Mouse (Mus musculus) heart, embryonic 10.5 days (tissue): ENCODE measurements at regions not wholly inside any gene's neighbourhood (a gene's known extent, or its start where the extent isn't known, plus 50 kb on each side); places are given as distances from the start of the nearest gene placed in this dataset.

Experiments
- DNase-seq: peaks from one replicate; pipeline ENCODE4 v3.0.0-alpha.2; 2017; ENCODE audit warnings: low spot score
- H3K27ac ChIP-seq: fragments of 300-500 bp; sonication (generic); 2 replicates; pipeline ENCODE4 v1.5.1; 2016; ENCODE audit warnings: mild to moderate bottlenecking
- H3K27me3 ChIP-seq: fragments of 300-500 bp; sonication (generic); 2 replicates; pipeline ENCODE4 v1.6.1; 2016; ENCODE audit warnings: mild to moderate bottlenecking; ENCODE audit not compliant: poor library complexity, insufficient read depth, severe bottlenecking
- H3K36me3 ChIP-seq: fragments of 300-500 bp; sonication (generic); 2 replicates; pipeline ENCODE4 v1.6.1; 2016; ENCODE audit warnings: mild to moderate bottlenecking, moderate library complexity
- H3K4me1 ChIP-seq: fragments of 300-500 bp; sonication (generic); 2 replicates; pipeline ENCODE4 v1.6.1; 2016; ENCODE audit warnings: mild to moderate bottlenecking
- H3K4me3 ChIP-seq: fragments of 300-500 bp; sonication (generic); 2 replicates; pipeline ENCODE4 v1.5.1; 2016; ENCODE audit warnings: mild to moderate bottlenecking, moderate library complexity
- H3K9me3 ChIP-seq: fragments of 300-500 bp; sonication (generic); 2 replicates; pipeline ENCODE4 v1.6.1; 2016; ENCODE audit warnings: mild to moderate bottlenecking, moderate library complexity
- WGBS: fragments of 180-500 bp; shearing (Covaris S2); methylation state at CpG from one replicate; pipeline ENCODE4 v1.1.7; 2016; 5-methylcytosine and 5-hydroxymethylcytosine counted together

DNA sequence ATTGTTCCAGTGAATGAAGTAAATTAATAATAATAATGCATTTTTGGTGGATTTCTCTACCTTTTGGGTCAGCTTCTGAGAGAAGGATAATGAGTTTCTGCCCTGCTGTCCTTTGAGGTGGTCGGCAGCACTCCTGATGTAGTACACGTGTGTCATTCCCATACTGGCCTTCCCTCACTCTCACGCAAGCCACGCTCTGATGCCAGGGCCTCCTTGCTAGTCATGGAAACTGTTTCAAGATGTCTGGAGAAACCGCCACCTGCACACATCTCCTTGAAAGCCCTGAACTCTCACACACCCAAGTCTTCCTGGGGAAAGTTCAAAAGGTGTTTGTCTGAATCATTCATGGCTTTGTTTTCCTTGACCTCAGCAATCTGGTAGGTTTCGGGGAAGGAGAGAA lies 116.2 kb downstream of the Fam204a start:
- Histone ChIP-seq H3K9me3 (no peaks in the 10 kb centered on the region), H3K4me1 (no peaks in the 10 kb centered on the region), H3K4me3 (no peak overlapping the region), H3K27ac (no peak overlapping the region), H3K27me3 (no peaks in the 10 kb centered on the region), H3K36me3 (no peaks in the 10 kb centered on the region)
- no peak for DNase-seq
- WGBS, result 76% methylated on average over 6 of the region's 6 CpGs

DNA sequence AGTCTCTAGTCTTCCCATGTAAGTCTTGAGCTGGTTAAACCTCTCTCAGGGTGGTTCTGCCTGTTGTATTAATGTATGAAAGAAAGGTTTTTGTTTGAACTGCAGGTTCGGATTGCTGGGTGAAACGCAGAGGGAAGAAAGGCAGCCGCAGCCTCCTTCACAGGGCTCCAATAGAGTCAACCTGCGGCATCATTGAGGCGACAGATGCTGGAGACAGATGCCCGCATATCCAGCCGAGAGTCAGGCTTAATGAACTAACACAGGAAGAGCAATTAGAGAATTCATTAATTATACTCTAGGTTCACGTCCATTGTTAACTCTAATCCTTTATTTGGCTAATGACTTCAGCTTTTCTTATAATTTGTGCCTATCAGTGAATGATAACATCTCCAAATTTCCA lies 117.0 kb downstream of the Fam204a start:
- Histone ChIP-seq H3K27ac (no peak overlapping the region), H3K27me3 (no peaks in the 10 kb centered on the region), H3K9me3 (no peaks in the 10 kb centered on the region), H3K4me1 (no peaks in the 10 kb centered on the region), H3K36me3 (no peaks in the 10 kb centered on the region), H3K4me3 (no peak overlapping the region)
- DNase-seq, result no peak
- 77% methylated on average over 8 of the region's 8 CpGs for WGBS

DNA sequence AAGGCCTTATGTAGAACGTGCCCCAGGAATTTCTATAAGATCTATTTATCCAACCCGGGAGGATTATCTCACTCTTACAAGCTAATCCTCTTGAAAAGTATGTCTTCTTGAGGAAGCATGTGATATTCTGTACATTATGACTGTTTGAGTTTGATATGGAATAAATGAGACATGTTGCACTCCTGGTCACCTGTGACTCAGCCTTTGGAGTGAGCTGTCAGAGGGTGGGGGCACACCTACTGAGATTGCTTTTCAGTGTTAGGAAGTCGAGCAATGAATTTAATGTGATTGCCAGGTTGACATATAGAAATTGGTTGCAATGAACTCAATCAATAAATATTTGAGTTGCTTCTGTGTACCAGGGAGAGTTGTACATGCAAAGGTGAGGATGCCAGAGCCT lies 128.6 kb downstream of the Fam204a start:
- H3K4me1 ChIP-seq, result no peaks in the 10 kb centered on the region
- H3K27ac ChIP-seq, result no peak overlapping the region
- H3K36me3 ChIP-seq, result no peaks in the 10 kb centered on the region
- no peaks in the 10 kb centered on the region for H3K9me3 ChIP-seq
- no peak overlapping the region for H3K4me3 ChIP-seq
- H3K27me3 ChIP-seq, result no peaks in the 10 kb centered on the region
- no peak for DNase-seq
- 76% methylated on average over 3 of the region's 3 CpGs for WGBS

DNA sequence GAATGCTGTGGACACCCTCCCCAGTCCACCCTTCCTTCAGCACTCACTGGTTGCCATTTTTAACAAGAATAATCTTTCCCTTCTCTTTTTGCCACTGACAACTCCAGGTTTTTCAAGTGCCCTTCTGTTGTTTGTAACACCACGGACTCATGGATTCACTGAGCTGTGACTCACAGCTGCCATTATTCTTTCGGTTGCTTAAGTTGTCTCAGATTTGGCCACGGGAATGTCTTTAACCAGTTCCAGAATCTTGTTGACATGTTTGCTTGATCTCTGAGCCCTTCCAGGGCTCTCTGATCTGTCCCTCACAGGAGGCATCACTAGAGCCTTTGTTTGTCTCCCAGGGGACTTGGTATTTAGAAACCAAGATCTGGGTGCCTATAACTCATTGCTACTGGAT lies 131.5 kb upstream of the Rab11fip2 start:
- no peaks in the 10 kb centered on the region for H3K27me3 ChIP-seq
- 58% methylated on average over 3 of the region's 3 CpGs for WGBS
- H3K4me3 ChIP-seq, result no peak overlapping the region
- no peaks in the 10 kb centered on the region for H3K4me1 ChIP-seq
- DNase-seq, result no peak
- H3K36me3 ChIP-seq, result no peaks in the 10 kb centered on the region
- H3K27ac ChIP-seq, result no peak overlapping the region
- H3K9me3 ChIP-seq, result no peaks in the 10 kb centered on the region

DNA sequence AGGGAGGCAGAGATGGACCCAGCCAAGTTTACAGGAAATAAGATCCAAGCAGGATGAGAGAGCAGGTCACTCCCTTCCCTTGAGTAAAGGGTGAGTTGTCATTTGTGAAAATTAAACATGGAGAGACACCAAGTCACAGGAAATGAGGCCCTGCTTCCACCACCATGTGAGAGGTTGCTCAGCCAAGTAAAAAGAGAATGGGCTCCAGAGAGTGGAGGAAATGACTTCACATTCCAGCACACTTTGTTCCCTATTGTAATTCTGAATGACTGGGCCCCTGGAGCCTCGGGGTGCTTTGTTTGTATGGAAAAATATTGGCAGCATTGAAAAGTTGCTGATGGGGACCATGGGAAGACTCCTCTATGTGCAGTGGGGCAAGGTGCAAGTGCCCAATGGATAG lies 129.9 kb upstream of the Rab11fip2 start:
- DNase-seq, result no peak
- no peaks in the 10 kb centered on the region for H3K9me3 ChIP-seq
- no peaks in the 10 kb centered on the region for H3K36me3 ChIP-seq
- no peak overlapping the region for H3K27ac ChIP-seq
- no peaks in the 10 kb centered on the region for H3K27me3 ChIP-seq
- H3K4me3 ChIP-seq, result no peak overlapping the region
- no peaks in the 10 kb centered on the region for H3K4me1 ChIP-seq
- WGBS, result 52% methylated on average over 1 of the region's 1 CpGs

DNA sequence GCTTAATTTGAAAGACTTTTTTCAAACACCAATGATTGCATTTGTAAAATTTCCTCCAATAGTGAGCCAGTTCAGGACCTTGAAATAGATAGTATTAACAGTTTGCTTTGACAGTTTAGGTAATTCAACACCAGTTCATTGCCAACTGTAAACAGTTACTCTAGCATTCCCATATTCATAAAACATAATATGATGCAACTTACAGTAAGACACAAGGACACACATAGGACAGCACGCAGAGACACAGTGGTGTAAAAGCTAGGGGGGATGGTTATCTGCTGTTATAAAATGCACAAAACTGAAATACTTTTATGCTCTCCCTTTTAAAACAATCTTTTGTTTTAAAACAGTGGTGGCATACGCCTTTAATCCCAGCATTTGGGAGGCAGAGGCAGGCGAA lies 122.7 kb upstream of the Rab11fip2 start:
- Histone ChIP-seq H3K36me3 (no peaks in the 10 kb centered on the region), H3K4me3 (no peak overlapping the region), H3K27ac (no peak overlapping the region), H3K27me3 (no peaks in the 10 kb centered on the region), H3K4me1 (no peaks in the 10 kb centered on the region), H3K9me3 (no peaks in the 10 kb centered on the region)
- WGBS, result 78% methylated on average over 3 of the region's 3 CpGs
- no peak for DNase-seq

DNA sequence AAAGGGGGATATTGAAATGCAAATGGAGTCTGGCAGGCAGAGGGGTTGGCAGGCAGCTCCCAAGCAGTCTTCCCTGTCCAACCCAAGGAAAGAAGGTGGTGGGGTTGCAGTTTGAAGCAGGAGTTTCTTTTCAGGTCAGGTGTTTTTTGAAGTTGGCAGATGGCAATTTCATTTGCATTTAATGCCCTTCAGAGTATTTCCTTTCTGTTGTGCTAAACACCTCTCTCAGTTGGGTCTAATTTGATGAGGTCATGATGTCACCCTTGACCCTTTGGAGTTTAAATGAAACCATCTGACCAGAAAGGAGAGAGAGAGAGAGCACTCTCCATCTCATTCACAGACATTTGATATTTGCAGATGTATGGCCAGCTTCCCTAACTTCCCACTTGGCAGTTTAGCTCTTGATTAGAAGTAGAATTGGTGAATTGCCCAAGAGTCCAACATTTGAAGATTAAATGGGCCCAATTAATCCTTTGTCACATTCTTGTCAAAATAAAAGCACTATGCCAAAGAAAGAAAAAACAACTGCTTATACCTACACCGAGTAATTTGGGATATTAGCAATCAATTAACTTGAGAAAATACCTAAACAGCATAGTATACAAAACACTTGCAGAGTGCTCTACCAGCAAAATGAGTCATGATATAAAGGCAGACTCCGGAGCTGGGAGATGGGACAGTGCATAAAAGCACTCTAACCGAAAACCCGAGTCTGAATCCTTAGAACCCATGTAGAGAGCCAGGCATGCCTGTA lies 111.8 kb upstream of the Rab11fip2 start:
- H3K27me3 ChIP-seq, result no peaks in the 10 kb centered on the region
- H3K4me1 ChIP-seq, result no peaks in the 10 kb centered on the region
- no peak overlapping the region for H3K4me3 ChIP-seq
- 80% methylated on average over 4 of the region's 4 CpGs for WGBS
- H3K36me3 ChIP-seq, result no peaks in the 10 kb centered on the region
- no peak for DNase-seq
- H3K27ac ChIP-seq, result no peak overlapping the region
- H3K9me3 ChIP-seq, result no peaks in the 10 kb centered on the region

DNA sequence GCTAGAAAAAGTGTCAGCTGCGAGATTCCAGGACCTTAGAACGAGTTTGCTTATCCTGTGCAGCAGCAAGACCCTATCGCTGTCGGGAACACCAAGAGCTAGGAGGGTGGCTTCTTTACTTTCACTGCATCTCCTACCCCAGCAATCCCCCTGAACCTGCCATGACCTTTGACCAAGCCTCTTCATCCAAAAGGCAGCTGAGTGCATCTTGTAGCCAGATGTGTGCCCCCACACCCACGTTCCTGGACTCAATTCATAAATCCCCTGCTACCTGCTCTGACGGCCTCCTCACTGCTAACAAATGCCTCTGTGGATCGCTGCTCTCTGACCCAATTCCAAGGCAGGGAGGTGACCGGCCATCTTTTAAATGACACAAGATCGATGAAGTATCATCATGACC lies 107.7 kb upstream of the Rab11fip2 start:
- no peak for DNase-seq
- Histone ChIP-seq H3K4me3 (no peak overlapping the region), H3K4me1 (peaks cover 3% of the 10 kb centered on the region; the same call in 1 of the 2 replicates), H3K27ac (no peak overlapping the region), H3K9me3 (no peaks in the 10 kb centered on the region), H3K27me3 (no peaks in the 10 kb centered on the region), H3K36me3 (no peaks in the 10 kb centered on the region)
- 68% methylated on average over 9 of the region's 9 CpGs for WGBS

DNA sequence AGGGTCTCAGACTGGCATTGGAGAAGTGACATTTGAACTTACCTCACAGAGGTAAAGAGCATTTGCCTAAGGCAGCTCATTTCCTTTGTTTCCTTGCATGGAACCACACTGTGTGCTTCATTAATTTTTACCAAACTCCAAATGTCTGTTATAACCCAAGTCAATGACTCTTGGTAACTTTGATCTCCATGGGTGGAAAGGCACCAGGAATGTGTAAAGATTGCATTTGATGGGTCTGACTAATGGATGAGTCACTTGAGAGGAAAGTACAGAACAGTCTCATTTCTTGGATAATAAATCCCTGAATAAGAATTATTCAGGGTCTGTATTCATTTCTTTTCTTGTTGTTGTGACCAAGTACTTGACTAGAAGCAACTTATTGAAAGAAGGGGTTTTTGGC lies 97.3 kb upstream of the Rab11fip2 start:
- Histone ChIP-seq H3K27me3 (no peaks in the 10 kb centered on the region), H3K36me3 (no peaks in the 10 kb centered on the region), H3K9me3 (no peaks in the 10 kb centered on the region), H3K4me1 (no peaks in the 10 kb centered on the region), H3K4me3 (no peak overlapping the region), H3K27ac (no peak overlapping the region)
- DNase-seq, result no peak

DNA sequence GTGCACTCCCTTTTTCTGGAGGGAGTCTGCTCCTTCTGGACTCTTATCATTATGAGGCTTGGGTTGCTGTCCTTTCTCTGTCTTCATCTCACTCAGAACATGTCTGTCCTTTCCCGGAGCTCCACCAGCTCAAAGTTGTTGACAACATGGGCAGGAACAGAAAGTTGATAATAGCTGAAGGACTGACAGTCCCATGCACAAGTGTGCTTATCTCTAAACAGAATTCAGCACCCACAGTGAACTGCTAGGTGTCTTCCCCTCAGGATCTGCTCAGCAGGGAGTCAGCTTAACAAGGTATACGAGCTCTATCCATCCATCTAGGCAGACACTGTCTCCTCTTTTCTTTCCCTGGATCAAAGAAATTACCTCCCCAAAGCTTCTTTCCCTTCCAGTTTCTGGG lies 89.2 kb upstream of the Rab11fip2 start:
- WGBS, result 24% methylated on average over 2 of the region's 2 CpGs
- Histone ChIP-seq H3K4me3 (no peak overlapping the region), H3K27ac (no peak overlapping the region), H3K9me3 (no peaks in the 10 kb centered on the region), H3K27me3 (peaks cover 5% of the 10 kb centered on the region; the same call in 1 of the 2 replicates), H3K4me1 (peaks cover 14% of the 10 kb centered on the region; the same call in 1 of the 2 replicates), H3K36me3 (no peaks in the 10 kb centered on the region)
- no peak for DNase-seq

DNA sequence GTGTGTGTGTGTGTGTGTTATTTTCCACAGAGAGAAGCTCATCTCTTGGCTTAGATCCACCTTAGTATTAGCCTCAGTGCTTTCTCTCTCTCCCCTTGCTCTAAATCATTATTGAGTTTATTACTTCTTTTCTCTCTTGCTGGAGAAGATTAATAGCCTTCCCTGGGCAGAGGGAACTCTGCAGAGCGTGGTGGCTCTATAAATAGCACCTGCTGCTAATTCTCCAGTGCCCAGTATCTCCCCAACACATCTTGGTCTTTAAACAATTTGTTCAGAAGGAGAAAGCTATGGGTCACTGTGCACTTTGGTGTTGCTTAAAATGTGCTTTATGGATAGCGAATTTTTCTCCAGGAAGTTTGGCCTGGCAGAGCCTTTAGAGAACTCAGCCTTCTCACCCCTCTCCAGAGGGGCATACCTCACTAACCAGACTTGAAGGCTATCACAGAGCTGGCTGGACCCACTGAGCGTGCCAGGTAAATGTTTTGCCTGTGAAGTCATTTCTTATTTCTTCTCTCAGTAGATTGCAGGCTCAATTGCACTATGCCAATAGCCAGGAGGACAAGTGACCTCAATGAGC lies 86.8 kb upstream of the Rab11fip2 start:
- Histone ChIP-seq H3K36me3 (no peaks in the 10 kb centered on the region), H3K27ac (no peak overlapping the region), H3K4me1 (peaks cover 14% of the 10 kb centered on the region; the same call in 1 of the 2 replicates), H3K9me3 (no peaks in the 10 kb centered on the region), H3K27me3 (peaks cover 5% of the 10 kb centered on the region; the same call in 1 of the 2 replicates), H3K4me3 (no peak overlapping the region)
- WGBS, result 46% methylated on average over 3 of the region's 3 CpGs
- no peak for DNase-seq

DNA sequence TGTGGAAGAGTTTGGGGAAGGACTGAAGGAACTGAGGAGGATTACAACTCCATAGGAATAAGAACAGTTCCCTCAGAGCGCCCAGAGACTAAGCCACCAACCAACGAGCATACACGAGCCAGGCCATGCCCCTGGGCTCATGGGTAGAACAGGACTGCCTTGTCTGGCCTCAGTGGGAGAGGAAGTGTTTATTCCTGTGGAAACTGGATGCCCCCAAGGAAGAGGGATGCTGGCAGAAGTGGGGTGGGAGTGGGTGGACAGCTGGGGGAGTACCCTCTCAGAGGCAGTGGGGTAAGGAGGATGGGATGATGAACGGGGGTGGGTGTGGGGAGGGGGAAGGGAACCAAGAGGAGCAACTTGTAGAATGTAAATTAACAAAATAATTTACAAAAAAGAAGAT lies 86.3 kb upstream of the Rab11fip2 start:
- Histone ChIP-seq H3K4me3 (no peak overlapping the region), H3K9me3 (no peaks in the 10 kb centered on the region), H3K36me3 (no peaks in the 10 kb centered on the region), H3K27me3 (peaks cover 5% of the 10 kb centered on the region; the same call in 1 of the 2 replicates), H3K4me1 (peaks cover 14% of the 10 kb centered on the region; the same call in 1 of the 2 replicates), H3K27ac (no peak overlapping the region)
- WGBS, result 72% methylated on average over 4 of the region's 4 CpGs
- DNase-seq, result no peak

DNA sequence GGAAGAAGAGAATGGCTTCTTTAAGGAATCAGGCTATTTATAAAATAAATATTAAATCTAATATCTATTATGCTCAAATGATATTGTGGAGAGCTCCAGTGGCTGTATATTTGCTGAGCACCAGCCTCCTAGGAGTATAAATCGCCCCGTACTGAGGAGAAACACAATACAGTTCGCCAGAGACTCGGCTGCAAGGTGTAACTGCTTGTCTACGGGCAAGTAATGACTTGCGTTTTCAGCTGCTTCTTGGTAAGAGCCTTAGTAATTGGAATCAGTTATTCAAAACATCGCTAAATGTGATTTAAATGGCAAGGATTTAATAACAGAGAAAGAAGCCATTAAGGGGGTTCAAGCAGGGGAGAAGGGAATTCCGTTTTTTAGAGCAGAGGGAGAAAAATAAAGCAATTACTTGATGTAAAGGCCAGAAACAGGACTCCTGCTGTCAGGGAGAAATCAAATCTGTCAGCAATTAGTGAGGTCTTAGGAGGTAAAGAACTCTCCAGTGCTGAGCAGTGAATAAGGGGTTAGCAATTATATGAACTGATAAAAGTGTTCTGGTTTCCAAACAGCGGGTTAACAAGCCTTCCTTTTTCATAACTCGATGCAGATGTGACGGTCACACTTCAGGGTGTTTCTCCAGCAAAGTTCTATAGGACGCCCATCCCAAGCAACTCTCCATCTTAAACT lies 72.3 kb upstream of the Rab11fip2 start:
- Histone ChIP-seq H3K4me3 (no peak overlapping the region), H3K36me3 (no peaks in the 10 kb centered on the region), H3K27me3 (no peaks in the 10 kb centered on the region), H3K27ac (no peak overlapping the region), H3K9me3 (no peaks in the 10 kb centered on the region), H3K4me1 (no peaks in the 10 kb centered on the region)
- DNase-seq, result no peak
- 64% methylated on average over 12 of the region's 12 CpGs for WGBS
